Mouse (Mus musculus) bone marrow macrophage, adult 2 months (primary cell): ENCODE data around the gene Trim56. TPM values are rescaled to one million over a fixed set of nuclear protein-coding genes. Genes with fewer than 3 reads are reported as not detected.
A peak's percentile ranks its signal among the peaks of the same experiment; 100 is the strongest.

ENCODE experiments used
- H3K27ac ChIP-seq: 2 replicates; pipeline ENCODE4 v1.5.1; 2012; ENCODE audit warnings: low read depth, low read length; ENCODE audit not compliant: insufficient read depth
- H3K4me1 ChIP-seq: 2 replicates; pipeline ENCODE4 v1.6.1; 2012; ENCODE audit warnings: low read length; ENCODE audit not compliant: control insufficient read depth, insufficient read depth
- H3K4me3 ChIP-seq: 2 replicates; pipeline ENCODE4 v1.5.1; 2012; ENCODE audit warnings: mild to moderate bottlenecking, low read length, moderate library complexity; ENCODE audit not compliant: insufficient read depth
- CTCF ChIP-seq: IDR thresholded peaks from 2 replicates; pipeline ENCODE4 v1.5.1; 2012; ENCODE audit warnings: low read depth, mild to moderate bottlenecking, low read length, moderate library complexity
- POLR2A ChIP-seq: IDR thresholded peaks from 2 replicates; pipeline ENCODE4 v1.6.1; 2012; ENCODE audit warnings: mild to moderate bottlenecking, low read depth, low read length, borderline replicate concordance
- polyA plus RNA-seq: library from polyadenylated mRNA; stranded (reverse); fragments of >200 nt; gene quantifications from 2 replicates; pipeline ENCODE4 v1.2.4, GENCODE M21; 2012; ENCODE audit not compliant: missing spikeins, insufficient read depth, insufficient read length

Trim56 gene
- polyA plus RNA-seq, 1 experiment, result 18.9 TPM

- no peak for TF ChIP-seq POLR2A
- no peak for TF ChIP-seq CTCF
- Histone ChIP-seq H3K27ac (no peak overlapping the region), H3K4me3 (no peak overlapping the region), H3K4me1 (peaks cover 18% of the 10 kb centered on the region)
Observed at GRCm38 (mm10) chr5:137065454-137065853, 50.6 kb downstream of the Trim56 start.

GRCm38 (mm10) chr5:137062601-137063000 is 53.4 kb downstream of the Trim56 start:
- TF ChIP-seq CTCF (no peak), POLR2A (no peak)

GRCm38 (mm10) chr5:137061809-137062481 is 54.1 kb downstream of the Trim56 start:
- Histone ChIP-seq H3K4me1 (peaks cover 12% of the 10 kb centered on the region), H3K4me3 (no peak overlapping the region), H3K27ac (no peak overlapping the region)
- TF ChIP-seq POLR2A (no peak), CTCF (peak; percentile 32; the same call in 1 of the 2 replicates)

More at GRCm38 (mm10) chr5:137062601-137063000, 53.4 kb downstream of the Trim56 start:
- no peak overlapping the region for H3K4me3 ChIP-seq
- no peak overlapping the region for H3K27ac ChIP-seq
- peaks cover 12% of the 10 kb centered on the region for H3K4me1 ChIP-seq

Other genes with a start within 250 kb of the Trim56 start
- not detected in 2 replicates for gene Col26a1, start 233.0 kb downstream of the Trim56 start, polyA plus RNA-seq
- 37.3 and 44.9 TPM in 2 replicates for gene Ift22, start 208.1 kb downstream of the Trim56 start, polyA plus RNA-seq
- 146 and 149 TPM in 2 replicates for gene Fis1, start 162.9 kb downstream of the Trim56 start, polyA plus RNA-seq
- not detected in 2 replicates for gene Cldn15, start 149.6 kb downstream of the Trim56 start, polyA plus RNA-seq
- 66.4 and 66.7 TPM in 2 replicates for gene Plod3, start 129.2 kb downstream of the Trim56 start, polyA plus RNA-seq
- gene Znhit1, start 128.2 kb downstream of the Trim56 start, polyA plus RNA-seq, result 75.0 and 82.2 TPM in 2 replicates
- gene Vgf, start 89.8 kb downstream of the Trim56 start, polyA plus RNA-seq, result not detected in 2 replicates
- gene Ap1s1, start 70.1 kb downstream of the Trim56 start, polyA plus RNA-seq, result 92.4 and 96.8 TPM in 2 replicates
- gene Serpine1, start 43.9 kb downstream of the Trim56 start, polyA plus RNA-seq, result 9.7 and 10.6 TPM in 2 replicates
- gene Muc3, start 33.1 kb upstream of the Trim56 start, polyA plus RNA-seq, result not detected in 2 replicates
- not detected in 2 replicates for gene Muc3a, start 96.2 kb upstream of the Trim56 start, polyA plus RNA-seq
- gene Ache, start 171.3 kb upstream of the Trim56 start, polyA plus RNA-seq, result not detected in 2 replicates
- 0.79 and 1.8 TPM in 2 replicates for gene Ufsp1, start 178.4 kb upstream of the Trim56 start, polyA plus RNA-seq
- 172 and 177 TPM in 2 replicates for gene Srrt, start 191.5 kb upstream of the Trim56 start, polyA plus RNA-seq
- gene Trip6, start 198.2 kb upstream of the Trim56 start, polyA plus RNA-seq, result 6.7 and 7.1 TPM in 2 replicates
- gene Slc12a9, start 217.4 kb upstream of the Trim56 start, polyA plus RNA-seq, result 43.2 and 47.0 TPM in 2 replicates
- 0.19 TPM in 1 of 2 replicates, not detected in the other for gene Ephb4, start 233.9 kb upstream of the Trim56 start, polyA plus RNA-seq